Mouse (Mus musculus) fat pad, adult 2 months (tissue): Measurements from ENCODE around the gene Cd300ld2.
"Not testable (repeated sequence)": the region's sequence is repeated elsewhere in the genome, so short reads cannot be mapped to it uniquely, and the experiment has no call there.

Experiments
- DNase-seq: peaks from one replicate; pipeline ENCODE4 v3.0.0-alpha.2; 2011; ENCODE audit warnings: low read depth, low spot score; ENCODE audit errors: extremely low read depth

The Cd300ld2 gene

DNA sequence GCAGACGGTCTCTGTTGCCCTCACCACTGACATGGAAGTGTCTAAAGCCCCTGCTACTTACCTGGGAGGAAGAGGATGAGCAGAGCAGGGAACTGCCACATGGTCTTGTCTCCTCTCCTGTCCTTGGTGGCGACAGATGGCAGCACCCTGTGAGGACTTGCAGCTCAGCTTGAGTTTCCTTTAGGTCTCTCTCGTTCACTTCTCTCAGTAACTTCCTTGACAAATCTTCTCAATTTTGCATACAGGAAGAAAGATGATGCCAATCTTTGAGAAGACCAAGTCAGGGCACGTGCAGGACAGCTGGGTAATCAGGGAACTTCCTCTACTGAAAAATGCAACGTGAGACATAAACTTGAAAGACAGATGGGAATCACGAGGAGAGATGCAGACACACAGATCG, at the start of gene Cd300ld2:
Gene Cd300ld2 (minus strand): TSS at position 101 of the 400 bp plus-strand sequence.
- not testable (repeated sequence) for DNase-seq

DNA sequence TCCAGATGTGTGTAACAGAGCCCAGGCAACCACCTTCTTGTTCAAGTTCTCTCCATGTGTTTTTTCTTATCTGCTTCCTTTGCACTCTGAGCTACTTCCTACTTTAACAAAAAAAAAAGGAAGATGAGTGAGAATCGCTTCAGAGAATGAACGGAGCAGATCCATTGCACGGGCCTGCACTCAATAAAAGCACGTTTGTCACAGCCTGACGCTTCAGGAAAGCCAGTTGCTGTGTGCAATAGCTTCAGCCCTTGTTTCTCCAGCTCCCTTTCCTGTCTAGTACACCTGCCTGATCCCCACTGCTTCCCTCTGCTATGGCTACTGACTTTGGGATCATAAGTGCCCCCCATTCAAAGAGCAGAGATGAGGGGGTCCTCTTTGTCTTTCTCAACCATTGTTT, 46.1 kb upstream of the Cd300ld2 start, which contains the start of gene Cd300e:
Gene Cd300e (minus strand): TSS at position 101 of the 400 bp plus-strand sequence.
- DNase-seq = no peak

GRCm38 (mm10) chr11:115059797-115060196, 43.8 kb upstream of the Cd300ld2 start:
- no peak for DNase-seq

- DNase-seq = no peak
These were observed 42.7 kb upstream of the Cd300ld2 start for GRCm38 (mm10) chr11:115058701-115059100.

- no peak for DNase-seq
These were observed 38.5 kb upstream of the Cd300ld2 start for GRCm38 (mm10) chr11:115054537-115054936.

- no peak for DNase-seq
These were observed 37.0 kb upstream of the Cd300ld2 start for GRCm38 (mm10) chr11:115052991-115053390.

GRCm38 (mm10) chr11:115052206-115052605, 36.2 kb upstream of the Cd300ld2 start:
- no peak for DNase-seq

DNA sequence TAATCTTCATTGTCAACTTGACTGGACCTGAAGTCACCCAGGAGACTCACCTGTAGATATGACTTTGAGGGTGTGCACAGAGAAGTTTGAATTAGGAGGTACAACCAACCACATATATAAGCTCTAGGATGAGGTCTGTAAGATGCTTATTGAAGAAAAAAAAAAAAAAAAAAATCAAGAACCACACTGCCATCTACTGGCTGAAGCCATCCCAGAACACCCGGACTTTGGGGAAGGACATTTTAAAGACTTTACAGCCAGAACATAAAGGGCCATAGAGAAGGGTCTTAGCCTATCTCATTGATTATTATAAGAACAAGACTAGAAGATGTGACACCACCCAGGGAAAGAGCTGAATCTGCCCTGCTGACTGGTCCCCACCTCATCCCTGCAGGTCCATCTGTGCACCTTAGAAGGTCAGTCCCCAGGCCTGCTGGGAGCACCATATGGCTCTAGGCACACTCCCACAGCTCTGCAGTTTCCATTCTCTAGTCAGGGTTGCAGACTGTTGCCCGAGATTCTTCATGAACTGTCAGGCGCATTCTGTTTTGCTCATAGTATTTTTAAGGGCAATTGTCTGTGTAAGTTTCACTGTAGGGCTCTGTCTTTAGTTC, 33.4 kb upstream of the Cd300ld2 start:
- no peak for DNase-seq

DNA sequence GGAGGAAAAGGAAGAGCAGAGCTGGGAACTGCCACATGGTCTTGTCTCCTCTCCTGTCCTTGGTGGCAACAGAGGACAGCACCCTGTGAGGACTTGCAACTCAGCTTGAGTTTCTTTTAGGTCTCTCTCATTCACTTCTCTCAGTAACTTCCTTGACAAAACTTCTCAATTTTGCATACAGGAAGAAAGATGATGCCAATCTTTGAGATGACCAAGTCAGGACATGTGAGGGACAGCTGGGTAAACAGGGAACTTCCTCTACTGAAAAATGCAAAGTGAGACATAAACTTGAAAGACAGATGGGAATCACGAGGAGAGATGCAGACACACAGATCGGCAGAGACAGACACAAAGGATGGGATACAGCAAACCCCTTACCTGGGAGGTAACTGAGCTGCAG, 32.3 kb upstream of the Cd300ld2 start, which contains the start of gene Cd300ld3:
Gene Cd300ld3 (minus strand): TSS at position 151 of the 400 bp plus-strand sequence.
- DNase-seq = no peak

DNA sequence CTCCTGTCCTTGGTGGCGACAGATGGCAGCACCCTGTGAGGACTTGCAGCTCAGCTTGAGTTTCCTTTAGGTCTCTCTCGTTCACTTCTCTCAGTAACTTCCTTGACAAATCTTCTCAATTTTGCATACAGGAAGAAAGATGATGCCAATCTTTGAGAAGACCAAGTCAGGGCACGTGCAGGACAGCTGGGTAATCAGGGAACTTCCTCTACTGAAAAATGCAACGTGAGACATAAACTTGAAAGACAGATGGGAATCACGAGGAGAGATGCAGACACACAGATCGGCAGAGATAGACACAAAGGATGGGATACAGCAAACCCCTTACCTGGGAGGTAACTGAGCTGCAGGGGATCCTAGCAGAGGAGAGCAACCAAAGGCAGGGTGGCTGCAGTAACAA, 21.7 kb upstream of the Cd300ld2 start, which contains the start of gene Cd300ld5:
Gene Cd300ld5 (minus strand): TSS at position 101 of the 400 bp plus-strand sequence.
- not testable (repeated sequence) for DNase-seq

DNA sequence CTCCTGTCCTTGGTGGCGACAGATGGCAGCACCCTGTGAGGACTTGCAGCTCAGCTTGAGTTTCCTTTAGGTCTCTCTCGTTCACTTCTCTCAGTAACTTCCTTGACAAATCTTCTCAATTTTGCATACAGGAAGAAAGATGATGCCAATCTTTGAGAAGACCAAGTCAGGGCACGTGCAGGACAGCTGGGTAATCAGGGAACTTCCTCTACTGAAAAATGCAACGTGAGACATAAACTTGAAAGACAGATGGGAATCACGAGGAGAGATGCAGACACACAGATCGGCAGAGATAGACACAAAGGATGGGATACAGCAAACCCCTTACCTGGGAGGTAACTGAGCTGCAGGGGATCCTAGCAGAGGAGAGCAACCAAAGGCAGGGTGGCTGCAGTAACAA, 10.9 kb upstream of the Cd300ld2 start, which contains the start of gene Cd300ld4:
Gene Cd300ld4 (minus strand): TSS at position 101 of the 400 bp plus-strand sequence.
- DNase-seq = not testable (repeated sequence)

DNA sequence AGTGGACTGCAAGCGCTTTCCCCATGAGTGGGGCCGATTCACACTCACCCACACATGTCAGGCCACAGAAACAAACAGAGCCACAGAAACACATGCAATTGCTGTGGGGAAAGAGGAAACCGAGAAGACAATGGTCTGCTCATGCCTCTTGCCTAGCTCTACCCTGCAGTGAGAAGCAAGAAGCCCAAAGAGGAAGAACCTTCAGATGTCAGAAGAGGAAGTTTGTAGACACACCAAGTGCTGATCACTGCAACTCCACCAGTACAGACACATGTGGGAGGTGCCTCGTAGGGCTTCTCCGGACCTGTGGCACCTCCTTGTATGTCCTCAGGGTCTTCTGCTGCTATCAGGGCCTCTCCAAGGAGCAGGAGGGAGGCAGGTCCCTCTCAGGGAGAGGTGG, 11.9 kb downstream of the Cd300ld2 start:
- no peak for DNase-seq

DNA sequence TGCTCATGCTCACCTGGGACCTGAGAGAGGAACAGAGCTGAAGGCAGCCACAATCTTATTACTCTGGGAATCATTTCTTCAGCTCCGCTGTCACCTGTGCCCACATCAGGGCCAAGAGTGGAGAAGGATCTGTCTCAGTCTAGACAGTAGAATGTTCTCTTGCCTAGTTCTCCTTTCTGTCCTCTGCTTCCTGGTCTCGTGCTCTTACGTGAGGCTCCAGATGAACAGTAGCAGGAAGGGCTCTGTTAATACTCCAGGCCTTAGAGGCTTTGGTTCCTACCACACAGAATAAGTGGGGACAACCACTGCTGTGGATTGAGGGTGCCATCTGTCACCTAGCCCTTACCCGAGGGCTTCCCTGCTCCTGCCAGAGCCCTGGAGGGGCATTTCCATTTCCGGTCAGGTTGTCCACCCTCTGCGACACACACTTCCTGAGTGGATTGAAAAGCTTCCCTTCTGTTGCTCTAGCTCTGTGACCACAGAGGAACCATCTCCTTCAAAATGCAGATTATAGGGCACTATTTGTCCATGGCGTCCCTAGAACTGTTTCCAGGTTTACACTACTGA, 14.4 kb downstream of the Cd300ld2 start, which contains the start of gene Cd300c2:
Gene Cd300c2 (minus strand): TSS at position 407 of the 567 bp plus-strand sequence.
- DNase-seq = no peak

GRCm38 (mm10) chr11:114989793-114990192, 26.2 kb downstream of the Cd300ld2 start, which contains the start of gene Cd300ld:
TSS of gene Cd300ld (minus strand) at chr11:114989922.
- DNase-seq = no peak

DNA sequence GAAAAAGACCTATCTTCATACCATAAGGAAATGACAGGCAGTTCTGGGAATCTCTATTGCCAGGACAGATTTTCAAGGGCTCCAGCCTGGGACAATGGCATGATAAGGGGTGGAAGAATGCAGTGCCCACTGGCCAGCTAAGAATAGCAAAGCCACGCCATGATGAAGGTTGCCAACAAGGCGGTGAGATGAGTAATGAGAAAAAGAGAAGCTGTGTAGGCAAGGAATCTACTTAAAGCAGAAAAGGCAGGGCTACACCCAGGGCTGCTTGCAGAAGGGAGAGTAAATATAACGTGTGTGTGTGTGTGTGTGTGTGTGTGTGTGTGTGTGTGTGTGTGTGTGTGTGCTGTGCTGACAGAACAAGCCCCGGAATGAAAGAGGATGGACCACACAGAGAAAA, 34.1 kb downstream of the Cd300ld2 start:
- no peak for DNase-seq

DNA sequence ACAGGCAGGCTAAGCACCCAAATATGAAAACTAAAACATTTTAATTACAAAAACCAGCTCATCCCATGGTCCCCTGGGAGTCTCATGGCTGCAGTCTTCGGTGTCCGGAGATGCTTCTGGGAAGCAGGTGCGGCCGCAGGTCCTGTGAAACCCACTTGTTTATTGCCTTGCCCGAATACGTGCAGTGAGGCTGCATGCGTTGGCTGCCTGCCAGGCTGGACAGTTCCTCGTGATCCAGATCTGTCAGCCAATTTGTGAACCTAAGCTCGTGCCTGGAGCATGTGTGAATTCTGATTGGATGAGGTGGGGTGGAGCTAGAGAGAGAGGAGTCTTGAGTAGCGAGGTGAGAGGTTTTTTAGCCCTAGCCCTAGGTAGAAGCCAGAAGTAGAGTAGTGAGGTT, 43.3 kb downstream of the Cd300ld2 start:
- DNase-seq = no peak

DNA sequence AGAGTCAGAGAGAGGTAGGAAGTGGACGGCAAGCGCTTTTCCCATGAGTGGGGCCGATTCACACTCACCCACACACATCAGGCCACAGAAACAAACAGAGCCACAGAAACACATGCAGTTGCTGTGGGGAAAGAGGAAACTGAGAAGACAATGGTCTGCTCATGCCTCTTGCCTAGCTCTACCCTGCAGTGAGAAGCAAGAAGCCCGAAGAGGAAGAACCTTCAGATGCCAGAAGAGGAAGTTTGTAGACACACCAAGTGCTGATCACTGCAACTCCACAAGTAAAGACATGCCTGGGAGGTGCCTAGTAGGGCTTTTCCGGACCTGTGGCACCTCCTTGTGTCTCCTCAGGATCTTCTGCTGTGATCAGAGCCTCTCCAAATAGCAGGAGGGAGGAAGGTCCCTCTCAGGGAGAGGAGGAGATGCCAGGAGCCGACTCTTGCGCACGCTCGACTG, 47.2 kb downstream of the Cd300ld2 start, which contains the start of gene Cd300c:
Gene Cd300c (minus strand): TSS at position 406 of the 456 bp plus-strand sequence.
- no peak for DNase-seq

- DNase-seq = no peak
These were observed 50.7 kb downstream of the Cd300ld2 start for GRCm38 (mm10) chr11:114965182-114965828.

DNA sequence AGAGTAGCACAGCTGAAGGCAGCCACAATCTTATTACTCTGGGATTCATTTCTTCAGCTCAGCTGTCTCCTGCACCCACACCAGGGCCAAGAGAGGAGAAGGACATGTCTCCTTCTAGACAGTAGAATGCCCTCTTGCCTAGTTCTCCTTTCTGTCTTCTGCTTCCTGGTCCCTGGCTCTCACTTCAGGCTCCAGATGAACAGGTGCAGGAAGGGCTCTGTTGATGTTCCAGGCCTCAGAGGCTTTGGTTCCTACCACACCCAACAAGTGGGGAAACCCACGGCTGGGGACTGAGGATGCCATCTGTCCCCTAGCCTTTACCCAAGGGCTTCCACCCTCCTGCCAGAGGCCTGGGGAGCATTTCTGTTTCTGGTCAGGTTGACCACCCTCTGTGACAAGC, 55.6 kb downstream of the Cd300ld2 start:
- no peak for DNase-seq
